Mouse (Mus musculus) forebrain, embryonic 11.5 days (tissue): ENCODE results near the gene Rab11fip3. TPM values are rescaled to one million over a fixed set of nuclear protein-coding genes. Genes with fewer than 3 reads are reported as not detected.
A peak's percentile ranks its signal among the peaks of the same experiment; 100 is the strongest.

ENCODE experiments used
- ATAC-seq: fragments of 200-750 bp; cut with Nextera tagmentation; replicated peaks from 2 replicates; pipeline ENCODE4 v1.8.0; 2017; ENCODE audit warnings: moderate TSS enrichment; ENCODE audit not compliant: low FRiP score
- DNase-seq: peaks from one replicate; pipeline ENCODE4 v3.0.0-alpha.2; 2017; ENCODE audit warnings: low spot score
- H3K27ac ChIP-seq: fragments of 300-500 bp; sonication (generic); 2 replicates; pipeline ENCODE4 v1.5.1; 2014; ENCODE audit warnings: low read depth, low read length
- H3K27me3 ChIP-seq: fragments of 300-500 bp; sonication (generic); 2 replicates; pipeline ENCODE4 v1.6.1; 2014; ENCODE audit warnings: mild to moderate bottlenecking, low read length, mixed read lengths; ENCODE audit not compliant: control insufficient read depth, insufficient read depth
- H3K36me3 ChIP-seq: fragments of 300-500 bp; sonication (generic); 2 replicates; pipeline ENCODE4 v1.6.1; 2014; ENCODE audit warnings: mild to moderate bottlenecking, low read length, moderate library complexity, mixed read lengths; ENCODE audit not compliant: control insufficient read depth, insufficient read depth
- H3K4me1 ChIP-seq: fragments of 300-500 bp; sonication (generic); replicated peaks from 2 replicates; pipeline ENCODE4 v1.6.1; 2014; ENCODE audit warnings: low read length, mixed read lengths; ENCODE audit not compliant: control insufficient read depth, insufficient read depth
- H3K4me2 ChIP-seq: fragments of 300-500 bp; sonication (generic); 2 replicates; pipeline ENCODE4 v1.6.1; 2014; ENCODE audit warnings: low read depth, mild to moderate bottlenecking, low read length, moderate library complexity, mixed read lengths; ENCODE audit not compliant: severe bottlenecking
- H3K4me3 ChIP-seq: fragments of 300-500 bp; sonication (generic); 2 replicates; pipeline ENCODE4 v1.5.1; 2014; ENCODE audit warnings: low read depth, low read length
- H3K9ac ChIP-seq: fragments of 300-500 bp; sonication (generic); 2 replicates; pipeline ENCODE4 v1.6.1; 2014; ENCODE audit warnings: low read length
- H3K9me3 ChIP-seq: fragments of 300-500 bp; sonication (generic); 2 replicates; pipeline ENCODE4 v1.6.1; 2016; ENCODE audit warnings: low read length, mixed read lengths; ENCODE audit not compliant: control insufficient read depth
- WGBS: fragments of 180-500 bp; shearing (Covaris S2); extraction: QIAGEN DNeasy Blood & Tissue Kit; methylation state at CpG from one replicate; pipeline ENCODE4 v1.1.7; 2014; 5-methylcytosine and 5-hydroxymethylcytosine counted together
- polyA plus RNA-seq: library from polyadenylated mRNA; unstranded; fragments of >200 nt; fragmentation: Nextera tagmentation; extraction: Ambion mirVana; gene quantifications from 2 replicates; pipeline ENCODE4 v1.2.1, GENCODE M21; 2014

Rab11fip3 gene
- polyA plus RNA-seq, 1 experiment from 2014 or later, result 35.1 TPM

- Histone ChIP-seq H3K27ac (no peak overlapping the region), H3K9me3 (no peaks in the 10 kb centered on the region), H3K27me3 (no peaks in the 10 kb centered on the region; the same call in 1 of the 2 replicates), H3K9ac (peak overlapping the region; percentile 83), H3K4me2 (peak overlapping the region; percentile 98), H3K4me3 (peak overlapping the region; percentile 72), H3K4me1 (peaks cover 13% of the 10 kb centered on the region), H3K36me3 (0 out of 2 replicates have a peak, but pooled peaks cover 3% of the 10 kb centered on the region)
- ATAC-seq (0 out of 2 replicates have a peak, but pooled peaks have one; percentile 7), DNase-seq (peak; percentile 64)
- WGBS, result 2% methylated on average over 44 of the region's 44 CpGs
Measured at GRCm38 (mm10) chr17:26068024-26068830, 1.1 kb downstream of the Rab11fip3 start.

- peaks cover 13% of the 10 kb centered on the region for H3K4me1 ChIP-seq
- ATAC-seq, result no peak
- no peak overlapping the region; the same call in 1 of the 2 replicates for H3K9ac ChIP-seq
- WGBS, result 92% methylated on average over 7 of the region's 7 CpGs
- H3K36me3 ChIP-seq, result 0 out of 2 replicates have a peak, but pooled peaks cover 3% of the 10 kb centered on the region
- no peak overlapping the region for H3K27ac ChIP-seq
- H3K9me3 ChIP-seq, result no peaks in the 10 kb centered on the region
- no peaks in the 10 kb centered on the region for H3K27me3 ChIP-seq
- peak overlapping the region; percentile 72 for H3K4me3 ChIP-seq
- DNase-seq, result no peak
- H3K4me2 ChIP-seq, result peak overlapping the region; percentile 98
Measured at GRCm38 (mm10) chr17:26066488-26067020, 2.8 kb downstream of the Rab11fip3 start.

- H3K4me2 ChIP-seq, result 0 out of 2 replicates have a peak overlapping the region, but pooled peaks have one; percentile 6
- no peak overlapping the region for H3K27ac ChIP-seq
- 0 out of 2 replicates have a peak, but pooled peaks cover 3% of the 10 kb centered on the region for H3K36me3 ChIP-seq
- H3K4me1 ChIP-seq, result peaks cover 13% of the 10 kb centered on the region
- no peaks in the 10 kb centered on the region for H3K27me3 ChIP-seq
- ATAC-seq (no peak), DNase-seq (no peak)
- no peak overlapping the region for H3K9ac ChIP-seq
- WGBS, result 79% methylated on average over 6 of the region's 6 CpGs
- no peaks in the 10 kb centered on the region for H3K9me3 ChIP-seq
- no peak overlapping the region for H3K4me3 ChIP-seq
Measured at GRCm38 (mm10) chr17:26064916-26065315, 4.4 kb downstream of the Rab11fip3 start.

- Histone ChIP-seq H3K4me2 (no peak overlapping the region), H3K4me3 (no peak overlapping the region), H3K4me1 (0 out of 2 replicates have a peak, but pooled peaks cover 2% of the 10 kb centered on the region), H3K9me3 (no peaks in the 10 kb centered on the region), H3K9ac (no peak overlapping the region), H3K27me3 (no peaks in the 10 kb centered on the region), H3K27ac (no peak overlapping the region), H3K36me3 (peaks cover 3% of the 10 kb centered on the region; the same call in 1 of the 2 replicates)
- WGBS, result 84% methylated on average over 9 of the region's 9 CpGs
- ATAC-seq (no peak), DNase-seq (no peak)
Measured at GRCm38 (mm10) chr17:26057787-26058567, 11.4 kb downstream of the Rab11fip3 start.

GRCm38 (mm10) chr17:26057278-26057677, 12.1 kb downstream of the Rab11fip3 start:
- Histone ChIP-seq H3K4me2 (no peak overlapping the region), H3K27me3 (no peaks in the 10 kb centered on the region), H3K27ac (no peak overlapping the region), H3K9ac (no peak overlapping the region), H3K36me3 (peaks cover 3% of the 10 kb centered on the region; the same call in 1 of the 2 replicates), H3K4me1 (0 out of 2 replicates have a peak, but pooled peaks cover 2% of the 10 kb centered on the region), H3K9me3 (no peaks in the 10 kb centered on the region), H3K4me3 (no peak overlapping the region)
- no peak for ATAC-seq
- no peak for DNase-seq
- 94% methylated on average over 8 of the region's 8 CpGs for WGBS

- 0 out of 2 replicates have a peak, but pooled peaks cover 2% of the 10 kb centered on the region for H3K4me1 ChIP-seq
- H3K9ac ChIP-seq, result no peak overlapping the region
- ATAC-seq (no peak), DNase-seq (no peak)
- no peak overlapping the region for H3K27ac ChIP-seq
- no peak overlapping the region for H3K4me3 ChIP-seq
- 47% methylated on average over 6 of the region's 6 CpGs for WGBS
- H3K36me3 ChIP-seq, result peaks cover 3% of the 10 kb centered on the region; the same call in 1 of the 2 replicates
- H3K4me2 ChIP-seq, result no peak overlapping the region
- no peaks in the 10 kb centered on the region for H3K9me3 ChIP-seq
- no peaks in the 10 kb centered on the region for H3K27me3 ChIP-seq
Measured at GRCm38 (mm10) chr17:26055164-26055563, 14.2 kb downstream of the Rab11fip3 start.

GRCm38 (mm10) chr17:26054133-26054845, 15.1 kb downstream of the Rab11fip3 start:
- 0 out of 2 replicates have a peak, but pooled peaks cover 2% of the 10 kb centered on the region for H3K4me1 ChIP-seq
- H3K9ac ChIP-seq, result no peak overlapping the region
- H3K27ac ChIP-seq, result no peak overlapping the region
- peaks cover 3% of the 10 kb centered on the region; the same call in 1 of the 2 replicates for H3K36me3 ChIP-seq
- H3K27me3 ChIP-seq, result no peaks in the 10 kb centered on the region
- H3K4me3 ChIP-seq, result no peak overlapping the region
- no peak overlapping the region for H3K4me2 ChIP-seq
- no peaks in the 10 kb centered on the region for H3K9me3 ChIP-seq
- 82% methylated on average over 17 of the region's 17 CpGs for WGBS
- DNase-seq, result no peak
- no peak for ATAC-seq

- Histone ChIP-seq H3K36me3 (no peaks in the 10 kb centered on the region; the same call in 1 of the 2 replicates), H3K9me3 (no peaks in the 10 kb centered on the region)
Measured at GRCm38 (mm10) chr17:26052706-26053105, 16.6 kb downstream of the Rab11fip3 start.

More at GRCm38 (mm10) chr17:26052706-26053105, 16.6 kb downstream of the Rab11fip3 start:
- DNase-seq, result no peak
- Histone ChIP-seq H3K4me2 (no peak overlapping the region), H3K4me3 (no peak overlapping the region), H3K27me3 (no peaks in the 10 kb centered on the region), H3K27ac (no peak overlapping the region), H3K4me1 (0 out of 2 replicates have a peak, but pooled peaks cover 2% of the 10 kb centered on the region), H3K9ac (no peak overlapping the region)
- 91% methylated on average over 4 of the region's 4 CpGs for WGBS
- ATAC-seq, result no peak
